Mouse (Mus musculus) midbrain, postnatal 0 days (tissue): Measurements from ENCODE around the gene Vmn2r18. TPM values are rescaled to one million over a fixed set of nuclear protein-coding genes. Genes with fewer than 3 reads are reported as not detected.

ENCODE experiments used
- ATAC-seq: fragments of 200-750 bp; cut with Nextera tagmentation; 2 replicates; pipeline ENCODE4 v1.8.0; 2017; ENCODE audit warnings: moderate number of reproducible peaks, mild to moderate bottlenecking, moderate TSS enrichment, moderate library complexity; ENCODE audit not compliant: low FRiP score
- DNase-seq: peaks from one replicate; pipeline ENCODE4 v3.0.0-alpha.2; 2015; ENCODE audit warnings: low spot score
- H3K27ac ChIP-seq: fragments of 300-500 bp; sonication (generic); 2 replicates; pipeline ENCODE4 v1.5.1; 2014; ENCODE audit warnings: low read depth, mild to moderate bottlenecking, low read length, mixed read lengths
- H3K27me3 ChIP-seq: fragments of 300-500 bp; sonication (generic); 2 replicates; pipeline ENCODE4 v1.6.1; 2014; ENCODE audit warnings: low read length, control low read depth, mixed read lengths; ENCODE audit not compliant: insufficient read depth
- H3K36me3 ChIP-seq: fragments of 300-500 bp; sonication (generic); 2 replicates; pipeline ENCODE4 v1.6.1; 2014; ENCODE audit warnings: low read length, control low read depth, mixed read lengths; ENCODE audit not compliant: insufficient read depth
- H3K4me1 ChIP-seq: fragments of 300-500 bp; sonication (generic); 2 replicates; pipeline ENCODE4 v1.6.1; 2014; ENCODE audit warnings: mild to moderate bottlenecking, control low read depth, antibody characterized with exemption, low read length, mixed read lengths; ENCODE audit not compliant: insufficient read depth
- H3K4me2 ChIP-seq: fragments of 300-500 bp; sonication (generic); 2 replicates; pipeline ENCODE4 v1.6.1; 2014; ENCODE audit warnings: low read depth, mild to moderate bottlenecking, low read length, mixed read lengths; ENCODE audit not compliant: poor library complexity, severe bottlenecking
- H3K4me3 ChIP-seq: fragments of 300-500 bp; sonication (generic); 2 replicates; pipeline ENCODE4 v1.5.1; 2014; ENCODE audit warnings: low read depth, mild to moderate bottlenecking, low read length, moderate library complexity
- H3K9ac ChIP-seq: fragments of 300-500 bp; sonication (generic); replicated peaks from 2 replicates; pipeline ENCODE4 v1.6.1; 2014; ENCODE audit warnings: mild to moderate bottlenecking, low read length, moderate library complexity, mixed read lengths; ENCODE audit not compliant: poor library complexity, severe bottlenecking
- H3K9me3 ChIP-seq: fragments of 300-500 bp; sonication (generic); 2 replicates; pipeline ENCODE4 v1.6.1; 2016; ENCODE audit warnings: low read length, control low read depth
- CTCF ChIP-seq: IDR thresholded peaks from 2 replicates; pipeline ENCODE4 v1.5.1; 2016; ENCODE audit warnings: antibody characterized with exemption, mild to moderate bottlenecking
- WGBS: fragments of 180-500 bp; shearing (Covaris S2); extraction: QIAGEN DNeasy Blood & Tissue Kit; methylation state at CpG from one replicate; pipeline ENCODE4 v1.1.7; 2014; 5-methylcytosine and 5-hydroxymethylcytosine counted together
- polyA plus RNA-seq: library from polyadenylated mRNA; unstranded; fragments of >200 nt; fragmentation: Nextera tagmentation; extraction: Ambion mirVana; gene quantifications from 2 replicates; pipeline ENCODE4 v1.2.1, GENCODE M21; 2015
- total RNA-seq: library from RNA; depleted of rRNA; stranded (reverse); fragments of >200 nt; gene quantifications from 2 replicates; pipeline ENCODE4 v1.2.3, GENCODE M21; 2014; rRNA removed

The Vmn2r18 gene
- total and polyA plus RNA-seq, 2 experiments from 2014 or later, result 0.10 TPM; not detected in 1

DNA sequence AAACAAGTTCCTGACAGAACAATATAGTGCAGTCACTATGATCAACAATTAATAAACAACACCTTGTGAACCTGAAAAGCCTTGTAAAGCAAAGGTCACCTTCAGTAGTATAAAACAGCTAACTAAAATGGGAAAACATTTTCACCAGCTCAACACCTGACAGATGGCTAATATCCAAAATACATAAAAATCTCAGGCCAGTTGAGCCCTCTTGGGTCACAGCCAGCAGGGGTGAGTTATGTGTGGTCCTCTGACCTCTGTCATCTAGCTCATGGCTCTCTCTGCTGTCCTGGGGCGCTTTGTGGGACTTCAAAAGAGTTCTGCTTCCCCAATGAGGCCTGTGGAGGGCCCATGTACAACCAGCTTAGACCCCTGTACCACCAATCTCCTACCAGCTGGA lies 4.1 kb downstream of the Vmn2r18 start:
- Histone ChIP-seq H3K4me2 (no peak overlapping the region), H3K4me3 (no peak overlapping the region), H3K36me3 (no peaks in the 10 kb centered on the region), H3K9ac (no peak overlapping the region), H3K27me3 (no peaks in the 10 kb centered on the region), H3K9me3 (no peaks in the 10 kb centered on the region), H3K4me1 (no peaks in the 10 kb centered on the region), H3K27ac (no peak overlapping the region)
- TF ChIP-seq CTCF, result no peak
- WGBS, result 43% methylated on average over 1 of the region's 1 CpGs
- ATAC-seq (no peak), DNase-seq (no peak)

Other genes starting within 250 kb of the Vmn2r18 start
- not detected in 2 replicates for gene Gm42906, start 177.9 kb downstream of the Vmn2r18 start, total RNA-seq
- gene Gm42906, start 177.9 kb downstream of the Vmn2r18 start, polyA plus RNA-seq, result not detected in 2 replicates
- 28.9 and 39.5 TPM in 2 replicates for gene Rfc3, start 45.2 kb upstream of the Vmn2r18 start, total RNA-seq
- 60.9 and 62.4 TPM in 2 replicates for gene Rfc3, start 45.2 kb upstream of the Vmn2r18 start, polyA plus RNA-seq